Mouse (Mus musculus) c-Kit-positive CD71-positive TER-119-positive erythroid progenitor cells, embryonic 14.5 days (primary cell): Measurements from ENCODE around the gene Clrn3.
A peak's percentile ranks its signal among the peaks of the same experiment; 100 is the strongest.
"Not testable (repeated sequence)": the region's sequence is repeated elsewhere in the genome, so short reads cannot be mapped to it uniquely, and the experiment has no call there.

ENCODE experiments used
- DNase-seq: peaks from one replicate; pipeline ENCODE4 v3.0.0-alpha.2; 2013; ENCODE audit warnings: low spot score

Gene Clrn3

DNA sequence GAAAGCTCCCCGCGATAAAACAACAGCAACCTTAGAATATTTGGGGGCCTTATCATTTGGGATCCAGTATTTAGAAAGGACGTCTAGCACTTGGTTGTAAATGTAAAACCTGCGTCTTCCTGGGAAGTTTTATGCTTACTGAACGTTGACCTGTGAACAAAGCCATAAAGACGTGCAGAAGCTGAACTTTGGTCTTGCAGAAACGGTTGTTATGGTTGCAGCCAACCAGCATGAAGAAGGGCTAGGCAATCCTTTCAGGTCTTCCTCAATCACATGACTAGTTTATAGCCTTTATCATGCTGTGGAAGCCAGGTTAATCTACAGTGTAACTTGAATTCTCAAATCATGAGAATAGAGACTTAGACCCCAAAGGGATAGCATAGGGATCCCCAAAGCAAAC is at the start of gene Clrn3:
TSS of gene Clrn3 (minus strand) at position 140 of the 400 bp plus-strand sequence.
- no peak for DNase-seq

DNA sequence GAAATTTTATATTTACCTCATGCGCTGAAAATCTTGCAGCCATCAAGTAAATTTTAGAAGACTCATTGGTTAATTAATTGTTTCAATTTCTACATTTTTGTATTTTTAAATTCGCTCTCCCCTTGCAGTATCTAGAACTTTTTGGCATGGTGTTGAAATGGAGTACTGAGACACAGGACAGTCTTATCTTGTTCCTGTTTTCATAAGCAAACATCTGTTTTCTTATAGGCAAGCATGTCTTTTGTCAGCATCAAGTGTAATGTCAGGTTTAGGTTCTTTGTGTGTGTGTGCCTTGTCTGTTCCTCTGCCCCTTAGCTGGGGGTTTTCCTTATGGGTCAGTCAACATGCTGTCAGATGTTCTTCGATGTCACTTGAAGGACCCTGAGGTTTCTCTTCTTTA is 47.9 kb upstream of the Clrn3 start:
- DNase-seq = no peak

DNA sequence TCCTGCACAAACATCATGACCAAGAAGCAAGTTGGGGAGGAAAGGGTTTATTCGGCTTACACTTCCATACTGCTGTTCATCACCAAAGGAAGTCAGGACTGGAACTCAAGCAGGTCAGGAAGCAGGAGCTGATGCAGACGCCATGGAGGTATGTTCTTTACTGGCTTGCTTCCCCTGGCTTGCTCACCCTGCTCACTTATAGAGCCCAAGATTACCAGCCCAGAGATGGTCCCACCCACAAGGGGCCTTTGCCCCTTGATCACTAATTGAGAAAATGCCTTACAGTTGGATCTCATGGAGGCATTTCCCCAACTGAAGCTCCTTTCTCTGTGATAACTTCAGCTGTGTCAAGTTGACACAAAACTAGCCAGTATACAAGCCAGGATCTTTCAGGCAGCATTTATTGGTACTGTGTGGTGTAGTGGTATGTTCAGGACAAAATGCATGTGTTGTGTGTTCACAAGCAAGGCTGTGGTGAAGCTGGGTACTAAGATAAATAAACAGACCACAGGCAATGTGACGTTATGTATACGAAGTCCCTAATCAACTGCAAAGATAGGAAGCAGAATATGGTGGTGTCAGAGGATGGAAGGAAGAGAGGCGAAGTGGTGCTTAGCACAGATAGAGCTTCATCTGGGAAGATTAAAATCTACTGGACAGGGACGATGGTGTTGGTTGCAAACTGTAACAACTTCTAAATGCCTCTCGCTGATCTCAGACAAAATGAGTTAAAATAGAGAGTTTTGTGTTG is 47.0 kb upstream of the Clrn3 start:
- DNase-seq = not testable (repeated sequence)

DNA sequence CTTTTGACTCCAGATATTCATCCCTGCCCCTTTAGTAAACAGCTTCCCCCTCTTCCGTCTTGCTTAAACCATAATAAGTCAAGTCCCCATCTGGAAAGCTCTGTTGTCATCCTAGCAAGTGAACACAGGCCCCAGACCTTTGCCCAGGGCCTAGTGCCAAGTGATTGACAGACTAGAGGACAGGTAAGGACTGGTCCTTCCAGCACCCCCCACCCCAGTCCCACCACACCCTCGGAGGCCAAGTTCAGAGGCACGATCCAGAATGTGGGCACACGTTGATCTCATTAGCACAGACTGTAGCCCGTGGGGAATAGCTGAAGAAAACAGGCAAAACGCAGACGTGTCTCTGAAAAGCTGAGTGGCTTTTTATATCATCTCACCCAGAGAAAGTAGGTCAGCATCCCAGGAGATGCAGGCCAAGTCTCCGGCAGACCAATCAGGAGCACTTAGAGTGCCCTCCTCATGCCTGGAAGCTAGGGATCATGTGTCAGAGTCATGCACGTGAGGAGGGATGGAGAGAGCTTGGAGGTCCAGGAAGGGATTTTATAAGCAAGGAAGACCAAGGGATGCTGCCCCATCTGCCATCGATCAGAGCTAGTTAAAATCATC is 43.6 kb upstream of the Clrn3 start:
- no peak for DNase-seq

DNA sequence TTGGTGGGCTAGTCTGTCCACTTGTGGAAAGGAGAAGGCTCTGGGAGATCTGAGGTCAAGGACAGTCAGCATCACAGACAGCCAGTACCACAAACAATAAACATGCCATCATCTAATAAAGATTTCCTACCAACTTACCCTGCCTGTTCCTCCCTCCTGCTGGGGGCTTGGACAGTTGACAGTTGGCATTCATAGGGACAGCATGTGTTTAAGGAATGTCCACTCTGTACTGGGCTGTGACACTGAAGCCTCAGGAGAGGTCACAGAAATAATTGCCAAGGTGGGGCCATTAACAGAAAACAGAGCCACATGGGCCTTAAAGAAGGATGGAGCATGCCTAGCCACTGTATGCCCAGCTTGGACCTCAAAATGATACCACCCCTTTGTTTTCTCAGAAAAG is 42.9 kb upstream of the Clrn3 start:
- no peak for DNase-seq

DNA sequence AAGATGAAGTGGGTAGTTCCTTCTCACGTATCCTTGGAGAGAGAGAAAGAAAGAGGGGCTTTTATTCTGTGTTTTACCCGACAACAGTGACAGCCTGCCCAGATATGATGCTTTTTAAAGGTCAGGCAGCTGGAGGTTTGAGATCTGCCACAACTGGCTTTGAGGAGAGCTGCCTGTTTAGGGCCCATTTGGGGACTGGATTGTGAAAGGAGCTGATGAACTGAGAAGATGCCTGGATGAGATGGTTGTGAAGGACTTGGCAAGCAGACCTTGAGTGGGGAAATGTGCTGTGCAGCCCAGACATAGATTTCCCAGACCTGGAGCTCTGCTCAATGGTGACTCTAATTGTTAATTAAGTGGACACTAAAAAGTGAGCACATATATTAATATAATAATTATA is 40.1 kb upstream of the Clrn3 start:
- DNase-seq = no peak

DNA sequence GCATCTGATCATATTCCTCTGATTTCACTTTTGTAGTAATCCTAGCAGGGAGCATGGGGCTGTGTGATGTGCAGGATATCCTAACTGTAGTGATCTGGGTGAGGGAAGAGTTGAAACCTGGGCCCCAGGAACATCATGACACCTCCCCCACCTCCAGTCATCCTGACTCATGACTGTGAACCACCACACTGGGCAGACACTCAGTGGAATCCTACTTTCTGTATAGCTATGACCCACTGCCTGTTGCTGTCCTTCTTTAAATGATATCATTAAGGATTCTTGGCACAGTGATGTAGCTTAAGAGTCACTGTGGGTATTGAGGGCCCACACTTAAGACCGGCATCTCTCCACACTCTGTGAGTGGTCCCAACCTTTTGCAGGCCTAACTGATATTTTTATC is 39.1 kb upstream of the Clrn3 start:
- DNase-seq = no peak

DNA sequence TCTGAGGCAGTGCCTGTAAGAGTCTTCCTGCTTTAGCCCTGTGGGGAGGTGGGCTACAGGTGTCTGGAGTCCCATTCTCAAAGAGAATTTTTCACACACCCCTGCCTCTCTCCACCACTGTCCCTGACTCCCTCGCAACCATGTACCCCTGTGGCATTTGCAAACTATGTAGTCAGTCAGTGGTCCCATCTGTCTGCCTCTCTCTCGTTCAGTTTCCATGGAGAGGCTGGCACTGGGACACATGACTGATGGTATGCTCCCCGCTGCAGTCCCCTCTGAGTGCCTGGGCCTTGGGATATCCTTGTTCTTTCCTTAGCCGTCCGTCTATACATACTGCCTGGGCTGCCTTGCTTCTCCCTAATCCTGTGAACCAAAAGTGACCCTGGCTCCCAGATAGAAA is 37.6 kb upstream of the Clrn3 start:
- DNase-seq = no peak

DNA sequence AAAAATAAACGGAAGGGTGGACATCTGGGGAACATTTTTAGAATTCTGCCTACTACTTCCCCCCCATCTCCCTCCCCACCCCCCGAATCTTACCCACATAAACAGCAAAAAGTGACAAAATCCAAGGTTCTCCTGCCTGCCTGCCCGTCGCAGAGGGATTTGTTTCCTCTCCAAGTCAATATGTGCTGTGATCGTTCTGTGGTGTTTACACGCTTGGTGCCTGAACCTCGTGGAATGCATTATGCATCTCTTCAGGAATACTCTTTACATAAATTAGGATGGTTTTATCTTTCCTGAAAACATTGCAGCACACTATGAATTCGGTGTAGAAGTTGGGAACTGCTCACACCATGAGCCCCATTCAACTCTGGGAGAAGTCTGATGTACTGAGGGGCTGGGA is 35.6 kb upstream of the Clrn3 start:
- no peak for DNase-seq

DNA sequence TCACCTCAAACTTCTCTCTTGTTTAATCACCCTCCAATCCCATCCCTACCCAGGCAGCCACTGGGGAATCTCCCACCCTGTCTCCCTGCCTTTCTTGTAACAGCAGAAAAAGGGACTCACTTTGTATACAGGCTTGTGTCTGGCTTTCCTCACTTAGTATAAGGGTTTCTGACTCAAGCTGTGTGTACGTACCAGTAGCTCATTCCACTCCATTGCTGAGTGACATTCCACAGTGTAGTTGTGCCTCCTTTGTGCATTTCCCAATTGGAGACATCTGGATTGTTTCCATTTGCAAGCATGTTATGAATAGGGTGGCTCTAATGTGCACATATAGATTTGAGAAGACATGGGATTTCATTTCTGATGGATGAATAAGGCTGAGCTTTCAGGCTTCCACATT is 31.8 kb upstream of the Clrn3 start:
- no peak for DNase-seq

DNA sequence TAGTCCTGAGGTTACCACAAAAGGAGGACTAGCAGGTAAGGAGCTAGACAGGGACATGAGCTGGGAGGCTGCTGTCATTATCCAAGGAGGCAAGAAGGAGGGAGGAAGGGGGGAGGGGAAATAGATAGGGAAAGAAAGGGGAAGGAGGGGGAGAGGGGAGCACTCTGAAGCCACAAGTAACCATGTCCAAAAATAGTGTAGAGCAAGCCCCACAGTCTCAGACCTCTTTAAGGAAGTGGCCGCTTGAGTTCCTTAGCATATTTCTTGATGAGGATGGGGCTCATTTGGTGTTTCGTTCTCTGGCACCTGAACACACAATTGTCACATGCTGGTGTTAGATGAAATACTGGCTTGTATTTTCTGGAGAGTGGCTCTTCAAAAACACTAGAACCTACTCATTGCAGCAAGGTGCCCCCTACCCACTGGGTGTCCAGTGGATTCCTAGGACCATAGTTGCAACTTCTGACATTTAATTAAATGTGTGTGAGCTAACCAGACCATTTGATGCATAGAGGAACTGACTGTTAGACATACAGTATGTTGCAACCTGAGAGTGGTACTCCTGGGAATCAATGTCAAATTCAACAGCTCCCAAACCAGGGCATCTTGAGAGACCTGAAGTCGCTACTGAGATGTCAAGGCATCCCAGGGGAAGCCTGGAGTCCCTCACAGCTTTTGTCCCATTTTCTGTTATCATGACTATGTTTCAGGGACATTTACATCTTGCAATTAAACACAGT is 28.4 kb upstream of the Clrn3 start:
- DNase-seq = no peak

DNA sequence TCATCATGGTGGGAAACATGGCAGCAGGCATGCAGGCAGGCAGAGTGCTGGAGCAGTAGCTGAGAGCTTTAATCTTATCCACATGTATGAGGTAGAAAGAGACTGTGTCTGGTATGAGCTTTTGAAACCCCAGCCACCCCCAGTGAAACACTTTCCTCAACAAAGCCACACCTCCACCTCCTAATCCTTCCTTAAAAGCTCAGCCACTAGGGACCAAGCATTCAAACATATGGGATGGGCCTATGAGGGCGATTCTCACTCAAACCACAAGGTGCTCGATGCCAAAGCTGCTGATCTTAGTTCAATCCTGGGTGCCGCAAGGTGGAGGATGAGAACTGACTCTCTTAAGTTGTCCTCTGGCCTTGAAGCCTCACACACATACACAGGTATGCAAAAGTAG is 25.1 kb upstream of the Clrn3 start:
- no peak for DNase-seq

DNA sequence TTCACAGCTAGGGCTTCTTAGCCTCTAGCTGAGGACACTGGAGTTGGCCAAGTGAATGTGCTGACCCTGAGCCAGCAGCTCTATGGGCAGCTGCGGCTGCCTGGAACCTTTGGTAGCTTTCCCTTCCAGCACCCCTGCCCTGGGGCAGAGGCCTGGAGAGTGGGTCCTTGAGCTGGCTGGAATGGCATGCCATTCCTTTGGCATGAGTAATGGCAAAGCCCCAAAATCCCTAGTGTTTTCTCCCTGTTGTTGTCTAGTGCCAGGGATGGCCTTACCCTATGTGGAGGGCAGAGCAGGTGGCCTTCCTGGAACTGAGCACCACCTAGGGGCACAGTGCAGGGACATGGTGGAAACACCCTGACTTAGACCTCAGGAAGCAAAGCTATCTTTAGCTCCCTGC is 23.1 kb upstream of the Clrn3 start:
- no peak for DNase-seq

DNA sequence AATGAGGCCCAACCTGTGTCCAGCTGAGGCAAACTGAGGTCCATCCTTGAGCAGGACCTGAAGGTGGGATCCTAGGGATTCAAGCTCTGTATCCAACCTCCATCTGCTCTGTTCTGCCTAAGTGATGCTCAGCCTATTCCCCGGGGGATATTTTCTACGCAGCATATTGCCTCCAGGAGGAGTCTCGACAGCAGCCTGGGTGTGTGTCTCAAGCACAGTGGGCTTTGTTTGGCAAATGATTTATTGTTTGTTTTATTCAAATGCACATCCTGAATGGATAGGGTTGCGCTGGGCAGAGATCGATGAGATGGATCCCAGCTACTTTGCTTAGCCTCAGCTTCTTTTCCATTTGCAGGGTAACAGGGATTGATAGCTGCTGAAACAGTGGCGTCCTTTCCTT is 20.0 kb upstream of the Clrn3 start:
- DNase-seq = no peak

DNA sequence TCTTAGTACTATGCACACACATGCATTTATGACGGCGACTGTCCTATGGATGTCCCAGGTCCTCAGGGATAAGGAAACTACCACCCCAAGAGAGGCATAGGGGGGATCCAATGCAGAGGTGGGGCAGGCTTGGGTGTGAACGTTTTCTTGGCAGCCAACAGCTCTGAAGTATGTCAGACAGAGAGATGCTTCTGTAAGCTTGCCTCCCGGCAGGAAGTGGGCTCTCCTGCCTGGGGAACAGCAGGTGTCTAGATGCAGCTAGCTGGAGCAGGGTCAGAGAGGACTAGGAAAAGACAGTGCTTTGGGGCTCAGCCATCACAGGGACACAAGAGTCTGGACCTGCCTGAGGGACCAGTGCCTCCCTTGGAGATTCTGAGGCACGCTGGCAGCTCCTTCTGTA is 18.1 kb upstream of the Clrn3 start:
- DNase-seq = no peak

DNA sequence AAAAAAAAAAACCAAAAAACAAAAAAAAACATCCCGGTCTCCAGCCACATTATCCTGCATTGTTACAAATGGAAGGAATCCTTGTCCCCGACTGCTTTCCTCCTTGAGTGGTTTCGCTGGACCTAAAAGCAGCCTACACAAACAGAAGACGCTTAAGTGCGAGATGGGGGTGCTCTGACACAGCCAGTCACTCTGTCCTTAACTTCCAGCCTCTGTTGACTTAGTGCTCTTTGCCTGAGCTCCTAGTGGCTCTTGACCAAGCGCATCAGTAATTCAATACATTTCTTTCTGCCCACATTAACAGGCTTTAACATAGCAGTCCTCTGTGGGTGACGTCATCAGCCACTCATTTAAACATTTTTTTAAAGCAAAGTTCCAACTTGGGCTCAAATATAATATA is 17.5 kb upstream of the Clrn3 start:
- DNase-seq = no peak

DNA sequence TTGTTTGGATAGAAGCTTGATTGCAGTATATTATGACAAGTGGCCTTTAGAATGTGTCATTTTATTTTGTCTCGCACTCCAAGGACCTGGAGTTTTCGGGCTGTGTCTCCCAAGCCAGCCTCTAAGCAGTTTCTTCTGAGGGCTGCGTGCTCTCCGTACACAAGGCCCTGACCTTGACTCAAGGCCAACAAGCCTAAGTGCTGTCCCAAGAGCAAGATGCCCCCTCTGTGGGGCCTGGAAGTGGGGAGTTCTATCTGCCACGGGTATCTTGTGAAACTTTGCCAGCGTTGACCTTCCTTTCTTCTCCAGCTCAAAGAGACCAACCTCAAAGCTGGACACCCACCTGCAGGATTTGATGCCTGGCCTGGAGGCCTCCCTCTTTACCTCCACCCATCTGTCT is 15.9 kb upstream of the Clrn3 start:
- DNase-seq = no peak

DNA sequence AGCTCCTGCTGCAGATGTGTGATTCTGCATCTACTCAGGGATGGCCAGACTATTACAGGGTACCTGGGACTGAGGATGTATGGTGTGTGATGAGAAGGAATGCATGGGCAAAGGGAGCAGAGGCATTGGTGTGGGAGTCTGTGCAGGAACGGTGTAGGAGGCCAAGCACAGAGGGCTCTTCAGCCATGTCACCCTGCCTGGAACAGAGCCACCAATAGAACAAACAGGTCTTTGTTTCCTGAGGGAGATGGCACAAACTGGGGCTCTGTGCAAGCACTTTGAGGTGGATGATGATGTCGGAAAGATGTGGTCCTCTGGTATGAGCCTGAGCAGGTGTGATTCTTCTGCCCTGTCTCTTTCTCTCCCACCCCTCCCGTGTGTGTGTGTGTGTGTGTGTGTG is 14.6 kb upstream of the Clrn3 start:
- DNase-seq = no peak

DNA sequence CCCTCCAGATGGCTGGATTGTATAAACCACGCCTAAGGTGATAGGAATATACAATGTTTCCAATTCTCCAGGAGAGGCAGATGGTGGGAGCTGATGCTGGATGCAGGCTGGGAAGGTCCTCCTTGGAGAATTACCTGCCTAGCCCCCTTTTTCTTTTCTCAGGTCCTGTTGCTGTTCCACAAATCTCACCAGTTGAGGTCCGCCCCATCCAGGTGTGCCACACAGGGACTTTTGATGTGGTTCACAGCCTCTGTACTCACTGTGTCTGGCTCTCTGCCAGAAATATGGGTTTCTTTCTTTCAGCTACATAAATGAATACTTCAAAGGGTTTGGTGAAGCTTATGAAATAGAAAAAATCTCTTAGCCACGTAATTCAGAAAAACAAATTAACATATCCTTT is 13.8 kb upstream of the Clrn3 start:
- DNase-seq = no peak

DNA sequence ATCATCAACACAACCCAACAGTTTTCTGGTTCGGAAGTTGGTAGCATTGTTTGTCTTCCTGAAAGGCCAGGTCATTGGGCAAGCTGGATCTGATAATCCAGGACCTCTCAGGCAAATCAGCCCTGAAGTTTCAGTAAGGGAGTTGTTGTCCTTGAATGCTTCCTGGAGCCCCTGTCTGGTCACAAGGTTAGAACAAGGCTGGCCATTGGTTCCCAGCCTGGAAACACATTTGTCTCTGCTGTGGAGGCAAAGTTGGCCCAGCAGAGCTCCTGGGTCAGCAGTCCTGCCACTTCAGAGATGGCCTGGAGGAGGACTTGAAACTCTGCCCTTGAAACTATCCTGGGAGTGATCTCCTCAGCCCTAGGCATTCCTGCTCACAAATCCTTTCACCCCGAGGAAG is 11.0 kb upstream of the Clrn3 start:
- no peak for DNase-seq

DNA sequence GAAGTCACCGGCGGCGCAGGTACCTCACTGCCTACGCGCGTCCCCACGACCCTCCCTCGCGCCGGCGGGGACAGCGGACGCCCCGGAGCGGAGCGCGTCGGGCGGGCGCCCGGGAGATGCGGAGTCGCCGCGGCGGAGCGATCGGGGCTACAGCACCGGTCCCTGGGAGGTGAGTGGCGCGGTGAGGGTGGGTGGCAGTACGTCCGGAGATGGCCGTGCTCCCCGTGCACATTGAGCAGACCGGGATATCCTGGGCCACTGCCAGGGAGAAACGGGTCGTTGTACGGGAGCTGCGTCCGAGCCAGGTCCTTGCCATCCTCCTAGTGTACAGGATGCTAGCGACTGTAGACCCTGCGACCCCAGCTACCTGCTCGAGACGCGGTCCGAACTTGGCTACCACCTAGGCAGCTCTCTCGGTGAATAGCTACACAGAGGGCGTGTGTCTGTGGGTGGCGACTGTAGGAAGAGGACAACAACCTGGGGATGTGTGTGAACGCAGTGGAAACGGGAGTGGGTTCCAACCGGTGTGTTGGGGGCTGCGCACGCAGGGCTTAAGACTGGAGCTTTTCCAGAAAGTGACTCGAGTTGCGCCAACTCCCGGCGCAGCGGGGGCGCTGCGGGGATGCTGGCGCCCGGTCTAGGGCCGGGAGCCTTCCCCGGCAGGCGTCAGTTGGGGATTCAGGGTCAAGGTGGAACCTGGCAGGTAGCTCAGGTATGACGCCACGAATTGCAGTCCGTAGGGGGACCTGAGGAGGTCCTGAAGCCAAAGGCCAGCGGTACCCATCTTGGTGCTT is 9.7 kb upstream of the Clrn3 start:
- no peak for DNase-seq

DNA sequence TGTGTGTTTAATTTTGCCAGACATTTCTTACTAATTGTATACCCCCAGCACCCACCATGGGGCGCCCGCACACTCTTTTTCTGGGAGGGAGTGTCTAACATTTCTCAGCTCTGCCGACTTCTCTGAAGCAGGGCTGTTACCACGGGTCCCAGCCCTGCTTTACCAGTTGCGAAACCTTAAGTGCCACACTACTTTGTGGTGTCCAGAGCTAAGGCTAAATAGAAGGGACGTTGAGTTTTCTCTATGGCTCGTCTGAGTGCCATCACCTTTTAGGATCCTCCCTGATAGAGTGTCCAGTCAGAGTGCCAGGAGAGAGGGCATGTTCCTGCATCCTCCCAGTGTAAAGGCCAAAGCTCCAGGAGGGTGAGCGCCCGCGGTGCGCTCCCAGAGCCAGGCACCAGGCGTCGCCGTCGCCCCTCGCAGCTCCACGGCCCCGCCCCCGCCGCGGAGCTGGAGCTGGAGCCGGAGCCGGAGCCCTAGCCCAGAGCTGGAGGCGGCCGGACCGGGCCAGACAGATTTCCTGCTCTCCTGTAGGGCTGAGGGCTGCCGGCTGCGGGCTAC is 9.0 kb upstream of the Clrn3 start, which contains the start of gene Ptpre:
TSS of gene Ptpre (plus strand) at position 141 of the 561 bp plus-strand sequence.
- peak; percentile 67 for DNase-seq
